Mouse (Mus musculus): ENCODE data around the gene Gm28053.

Gene Gm28053

DNA sequence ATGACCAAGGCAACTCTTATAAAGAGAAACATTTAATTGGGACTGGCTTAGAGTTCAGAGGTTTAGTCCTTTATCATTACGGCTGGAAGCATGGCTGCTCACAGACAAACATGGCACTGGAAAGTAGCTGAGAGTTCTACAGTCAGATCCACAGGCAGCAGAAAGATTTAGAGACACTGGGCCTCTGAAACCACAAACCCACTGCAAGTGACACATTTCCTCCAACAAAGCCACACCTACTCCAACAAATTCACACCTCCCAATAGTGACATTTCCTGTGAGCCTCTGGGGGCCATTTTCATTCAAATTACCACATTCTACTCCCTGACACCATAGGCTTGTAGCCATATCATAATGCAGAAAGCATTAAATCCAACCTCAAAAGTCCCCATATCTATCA is 83.5 kb downstream of the Gm28053 start:
- no peaks in the 10 kb centered on the region for H3K4me1 ChIP-seq (replicated peaks; ENCODE audit: low read depth, low read length)
- TF ChIP-seq POU5F1 (IDR thresholded peaks at IDR 0.05; ENCODE audit: borderline replicate concordance, low read length): no peak
- TF ChIP-seq CTCF (conservative IDR thresholded peaks at IDR 0.05; ENCODE audit: low read length): no peak
- H3K4me3 ChIP-seq (replicated peaks; ENCODE audit: low read length): no peak overlapping the region
- no peaks in the 10 kb centered on the region for H3K36me3 ChIP-seq (ENCODE audit: insufficient read depth, low read length)
- H3K27me3 ChIP-seq (ENCODE audit: insufficient read depth, low read length): 0 out of 2 replicates have a peak, but pooled peaks cover 2% of the 10 kb centered on the region
- H3K9me3 ChIP-seq (ENCODE audit: low read length): peaks cover 12% of the 10 kb centered on the region; the same call in 1 of the 2 replicates

Measured in E14TG2a.4 (cell line).